Mouse (Mus musculus): ENCODE data around the gene Cds2. TPM values are rescaled to one million over a fixed set of nuclear protein-coding genes. Genes with fewer than 3 reads are reported as not detected.
"Not testable (repeated sequence)": the region's sequence is repeated elsewhere in the genome, so short reads cannot be mapped to it uniquely, and the experiment has no call there.

Cds2 gene
- polyA plus RNA-seq, 1 experiment from 2014 or later: 33.5 TPM

DNA sequence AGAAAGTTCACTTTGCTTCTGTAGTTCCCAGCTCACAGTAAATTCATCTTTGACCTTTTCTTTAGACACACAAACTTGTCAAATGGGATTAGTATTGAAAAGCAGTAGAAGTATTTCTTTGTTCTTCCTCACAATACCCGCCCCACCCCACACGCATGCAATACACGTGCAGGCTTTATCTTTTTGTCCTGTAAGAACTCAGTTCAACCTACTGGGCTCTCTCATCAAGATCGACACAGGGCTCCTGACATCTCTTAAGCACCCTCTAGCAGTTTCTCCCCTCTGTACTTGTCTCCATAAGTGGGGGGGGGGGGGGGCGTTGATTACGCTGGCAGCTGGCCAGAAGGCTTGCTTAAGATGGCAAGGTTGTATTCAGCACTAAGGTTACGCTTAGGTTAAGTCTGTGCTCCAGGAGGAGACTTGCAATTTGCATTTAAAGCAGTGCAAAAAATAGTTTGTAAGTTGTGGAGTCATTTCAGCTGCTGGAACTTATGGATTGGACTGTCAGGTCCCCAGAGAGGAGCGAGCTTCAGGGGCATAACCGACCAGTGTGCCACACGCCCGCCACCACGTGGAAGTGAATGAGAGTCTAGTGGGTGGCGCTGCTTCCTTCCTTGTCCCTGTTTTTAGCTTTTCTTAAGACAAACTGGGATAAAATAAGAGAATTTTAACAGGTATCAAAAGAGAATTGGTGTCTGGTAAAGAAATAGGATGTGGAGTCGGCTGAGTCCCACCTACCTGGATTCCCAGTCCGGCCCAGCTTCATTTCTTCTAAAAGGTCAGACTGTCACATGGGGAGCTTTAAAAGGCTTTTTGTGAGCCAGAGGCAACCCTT, 20.5 kb downstream of the Cds2 start:
- peaks cover 3% of the 10 kb centered on the region; the same call in 1 of the 2 replicates for H3K9me3 ChIP-seq
- H3K4me2 ChIP-seq (replicated peaks): peak overlapping the region; percentile 22; the same call in 1 of the 2 replicates
- 46% methylated on average over 15 of the region's 15 CpGs for WGBS
- H3K27ac ChIP-seq (replicated peaks): peak overlapping the region; percentile 64; the same call in 1 of the 2 replicates
- peaks cover 41% of the 10 kb centered on the region for H3K4me1 ChIP-seq
- no peaks in the 10 kb centered on the region for H3K36me3 ChIP-seq
- H3K4me3 ChIP-seq: no peak overlapping the region
- H3K9ac ChIP-seq (replicated peaks): no peak overlapping the region
- peak; percentile 61 for ATAC-seq (ENCODE audit: low FRiP score, low read depth)
- H3K27me3 ChIP-seq: peaks cover 20% of the 10 kb centered on the region; the same call in 1 of the 2 replicates

DNA sequence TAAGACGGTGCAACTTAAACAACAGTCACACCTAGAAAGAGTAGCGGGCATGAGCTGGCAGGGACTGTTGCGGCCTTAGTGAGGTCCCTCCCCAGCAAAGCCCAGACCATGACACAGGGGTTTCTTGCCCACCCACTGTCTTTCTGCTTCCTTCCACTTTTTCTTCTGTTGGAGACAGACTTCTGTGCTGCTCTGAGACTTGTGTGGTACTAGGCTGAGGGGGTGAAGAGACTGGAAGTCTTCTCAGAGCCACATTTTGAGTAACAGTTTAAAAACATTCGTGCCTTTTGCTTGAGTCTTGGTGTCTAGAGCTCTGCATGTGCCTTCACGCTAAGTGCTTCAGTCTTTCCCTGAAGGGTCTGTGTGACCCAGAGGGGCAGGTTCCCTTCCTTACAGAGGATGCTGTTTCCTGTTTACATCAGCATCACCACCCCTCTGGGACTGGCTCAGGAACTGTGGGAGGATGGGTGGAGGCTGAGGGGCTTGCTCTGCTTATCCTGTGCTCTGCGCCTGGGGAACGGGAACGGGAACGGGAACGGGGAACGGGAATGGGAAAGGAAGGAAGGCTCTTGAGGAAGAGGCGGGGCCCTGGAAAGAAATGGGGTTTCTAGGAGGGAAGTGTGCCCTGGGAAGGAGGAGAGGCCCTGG, 21.7 kb downstream of the Cds2 start:
- no peak overlapping the region for H3K9ac ChIP-seq (replicated peaks)
- no peak overlapping the region for H3K4me2 ChIP-seq (replicated peaks)
- H3K27ac ChIP-seq (replicated peaks): no peak overlapping the region; the same call in 1 of the 2 replicates
- no peaks in the 10 kb centered on the region for H3K36me3 ChIP-seq
- peaks cover 37% of the 10 kb centered on the region for H3K4me1 ChIP-seq
- H3K4me3 ChIP-seq: no peak overlapping the region
- ATAC-seq (ENCODE audit: low FRiP score, low read depth): no peak
- WGBS: 90% methylated on average over 12 of the region's 12 CpGs
- peaks cover 3% of the 10 kb centered on the region; the same call in 1 of the 2 replicates for H3K9me3 ChIP-seq
- peaks cover 20% of the 10 kb centered on the region; the same call in 1 of the 2 replicates for H3K27me3 ChIP-seq

DNA sequence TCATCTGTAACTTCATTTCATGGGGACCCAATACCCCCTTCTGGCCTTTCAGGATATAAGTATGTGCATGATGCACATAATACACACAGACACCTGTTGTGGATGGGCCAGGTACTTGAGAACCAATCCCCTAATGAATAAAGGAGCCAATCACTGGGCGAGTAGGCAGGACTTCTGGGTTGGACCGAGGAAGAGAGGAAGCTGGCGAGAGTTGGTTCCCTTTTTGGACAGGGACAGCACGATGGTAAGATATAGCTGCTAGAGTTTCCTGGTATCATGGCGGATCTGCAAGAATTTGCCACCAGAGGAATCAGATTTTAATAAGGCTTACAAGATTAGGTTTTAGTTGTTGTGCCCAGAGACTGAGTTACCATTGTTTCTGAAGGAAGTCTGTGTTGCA, 22.8 kb downstream of the Cds2 start:
- not testable (repeated sequence) for H3K9ac ChIP-seq (replicated peaks); H3K9me3 ChIP-seq; ATAC-seq (ENCODE audit: low FRiP score, low read depth); H3K4me2 ChIP-seq (replicated peaks); H3K4me3 ChIP-seq; H3K36me3 ChIP-seq; H3K27ac ChIP-seq (replicated peaks)
- Histone ChIP-seq H3K27me3 (peaks cover 17% of the 10 kb centered on the region; the same call in 1 of the 2 replicates), H3K4me1 (peaks cover 35% of the 10 kb centered on the region)
- WGBS: 92% methylated on average over 5 of the region's 5 CpGs

DNA sequence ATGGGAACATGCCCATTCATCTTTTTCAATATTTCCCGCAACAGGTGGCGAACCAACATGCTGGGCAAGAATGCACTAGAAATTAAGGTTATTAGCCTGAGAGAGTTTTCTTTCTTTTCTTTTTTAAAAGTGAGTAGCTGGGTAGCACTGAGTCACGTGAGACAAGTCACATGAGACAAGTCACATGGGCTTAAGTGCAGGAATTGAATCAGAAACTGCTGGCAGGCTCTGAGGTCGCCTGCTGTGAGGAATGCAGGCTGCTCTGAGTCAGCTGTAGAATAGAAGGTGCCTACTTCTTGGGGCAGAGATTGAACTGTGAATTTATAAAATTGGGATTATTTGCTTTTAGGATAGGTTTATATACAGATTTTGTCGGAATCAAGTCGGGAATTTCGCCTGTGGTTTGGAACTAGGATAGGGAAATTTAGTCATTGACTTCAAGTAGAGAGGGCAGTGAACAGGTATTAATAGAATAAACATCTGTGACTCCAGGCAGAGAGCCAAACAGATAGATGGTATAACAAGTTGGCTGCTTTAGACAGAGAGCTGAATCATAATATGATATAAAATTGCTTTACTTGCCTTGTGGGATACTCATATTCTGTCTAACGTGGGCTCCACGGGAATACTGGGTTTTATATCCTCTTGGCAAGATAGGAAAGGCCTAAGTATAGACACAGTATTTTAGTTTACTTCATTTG, 23.6 kb downstream of the Cds2 start:
- Histone ChIP-seq H3K9me3 (peaks cover 3% of the 10 kb centered on the region; the same call in 1 of the 2 replicates), H3K9ac (replicated peaks) (no peak overlapping the region), H3K36me3 (no peaks in the 10 kb centered on the region), H3K4me3 (no peak overlapping the region), H3K27me3 (peaks cover 16% of the 10 kb centered on the region; the same call in 1 of the 2 replicates), H3K4me2 (replicated peaks) (no peak overlapping the region), H3K27ac (replicated peaks) (no peak overlapping the region), H3K4me1 (peaks cover 41% of the 10 kb centered on the region)
- no peak for ATAC-seq (ENCODE audit: low FRiP score, low read depth)
- 90% methylated on average over 9 of the region's 9 CpGs for WGBS

DNA sequence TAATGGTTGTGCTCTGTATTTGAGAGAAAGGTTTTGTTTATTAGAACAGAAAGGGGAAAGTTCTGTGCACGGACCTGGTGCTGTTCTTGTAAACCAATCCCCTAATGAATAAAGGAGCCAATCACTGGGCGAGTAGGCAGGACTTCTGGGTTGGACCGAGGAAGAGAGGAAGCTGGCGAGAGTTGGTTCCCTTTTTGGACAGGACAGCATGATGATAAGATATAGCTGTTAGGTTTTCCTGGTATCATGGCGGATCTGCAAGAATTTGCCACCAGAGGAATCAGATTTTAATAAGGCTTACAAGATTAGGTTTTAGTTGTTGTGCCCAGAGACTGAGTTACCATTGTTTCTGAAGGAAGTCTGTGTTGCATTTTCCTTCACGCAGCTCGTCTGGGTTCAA, 26.3 kb downstream of the Cds2 start:
- peaks cover 22% of the 10 kb centered on the region for H3K4me1 ChIP-seq
- H3K4me2 ChIP-seq (replicated peaks); H3K9ac ChIP-seq (replicated peaks); H3K27ac ChIP-seq (replicated peaks); H3K9me3 ChIP-seq; H3K4me3 ChIP-seq; ATAC-seq (ENCODE audit: low FRiP score, low read depth): not testable (repeated sequence)
- H3K36me3 ChIP-seq: peaks cover 12% of the 10 kb centered on the region
- 84% methylated on average over 5 of the region's 7 CpGs for WGBS
- H3K27me3 ChIP-seq: peaks cover 13% of the 10 kb centered on the region; the same call in 1 of the 2 replicates

DNA sequence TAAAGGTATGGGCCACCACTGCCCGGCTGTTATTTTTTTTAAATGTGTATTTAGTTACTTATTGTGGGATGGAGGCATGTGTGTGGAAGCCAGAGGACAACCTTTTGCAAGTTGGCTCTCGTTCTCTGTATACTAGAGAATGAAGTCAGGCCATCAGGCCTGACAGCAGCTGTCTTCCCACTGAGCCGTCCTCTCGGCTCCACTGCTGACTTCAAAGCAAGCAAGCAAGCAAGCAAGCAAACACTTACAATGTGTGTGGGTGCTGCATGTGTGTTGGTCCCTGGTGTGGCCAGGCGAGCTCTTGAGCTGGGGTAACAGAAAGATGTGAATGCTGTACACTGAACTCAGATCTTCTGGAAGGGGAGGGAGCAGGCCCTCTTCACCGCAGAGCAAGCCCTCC, 27.9 kb downstream of the Cds2 start:
- H3K4me2 ChIP-seq (replicated peaks): no peak overlapping the region
- peaks cover 28% of the 10 kb centered on the region for H3K36me3 ChIP-seq
- no peaks in the 10 kb centered on the region for H3K27me3 ChIP-seq
- peaks cover 16% of the 10 kb centered on the region for H3K4me1 ChIP-seq
- H3K9me3 ChIP-seq: peaks cover 3% of the 10 kb centered on the region; the same call in 1 of the 2 replicates
- H3K9ac ChIP-seq (replicated peaks): no peak overlapping the region
- 70% methylated on average over 6 of the region's 6 CpGs for WGBS
- H3K4me3 ChIP-seq: no peak overlapping the region
- no peak overlapping the region for H3K27ac ChIP-seq (replicated peaks)
- no peak for ATAC-seq (ENCODE audit: low FRiP score, low read depth)

DNA sequence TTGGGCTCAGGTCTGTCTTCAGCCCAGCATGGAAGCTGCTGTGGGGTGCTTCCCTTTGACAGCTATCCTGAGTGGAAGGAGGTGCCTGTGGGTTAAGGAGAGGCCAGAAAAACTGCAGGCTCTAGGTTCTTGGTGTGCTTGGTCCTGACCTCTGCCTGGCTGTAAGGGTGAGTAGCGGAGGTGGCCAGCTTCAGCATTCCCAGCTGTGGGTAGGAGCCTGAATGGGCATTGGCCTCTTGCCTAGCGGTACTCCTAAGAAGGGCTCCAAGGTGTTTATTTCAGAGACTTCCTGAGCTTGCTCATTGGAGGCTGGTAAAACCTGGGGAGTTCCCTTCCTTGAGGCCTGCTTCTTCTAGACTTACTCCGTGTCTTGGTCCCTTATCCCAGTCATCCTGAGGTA, 28.3 kb downstream of the Cds2 start:
- Histone ChIP-seq H3K4me1 (peaks cover 16% of the 10 kb centered on the region), H3K4me2 (replicated peaks) (no peak overlapping the region), H3K36me3 (peaks cover 32% of the 10 kb centered on the region), H3K9ac (replicated peaks) (no peak overlapping the region), H3K27me3 (no peaks in the 10 kb centered on the region), H3K9me3 (peaks cover 3% of the 10 kb centered on the region; the same call in 1 of the 2 replicates), H3K4me3 (no peak overlapping the region), H3K27ac (replicated peaks) (no peak overlapping the region)
- no peak for ATAC-seq (ENCODE audit: low FRiP score, low read depth)
- WGBS: 68% methylated on average over 3 of the region's 3 CpGs

DNA sequence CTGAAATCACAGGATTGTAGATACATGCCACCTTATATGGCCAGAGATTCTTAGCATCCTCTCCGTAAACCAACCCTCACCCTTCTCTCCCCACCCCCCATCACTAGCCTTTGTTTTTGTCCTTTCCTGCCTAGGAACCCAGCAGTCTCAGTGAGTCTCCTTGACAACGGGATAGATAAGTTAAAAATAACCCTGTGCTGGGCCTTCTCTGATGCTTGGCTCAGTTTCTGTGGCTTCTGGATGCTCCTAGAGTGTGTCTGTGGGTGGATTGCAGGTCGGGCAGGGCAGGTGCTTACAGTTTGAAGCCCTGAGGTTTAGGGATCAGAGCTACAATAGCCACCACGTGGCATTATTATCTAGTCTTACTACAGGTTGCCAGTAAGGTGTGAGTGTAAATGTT, 29.1 kb downstream of the Cds2 start:
- Histone ChIP-seq H3K4me1 (peaks cover 16% of the 10 kb centered on the region), H3K9ac (replicated peaks) (no peak overlapping the region), H3K4me2 (replicated peaks) (no peak overlapping the region), H3K27me3 (no peaks in the 10 kb centered on the region), H3K4me3 (no peak overlapping the region), H3K27ac (replicated peaks) (no peak overlapping the region), H3K36me3 (peaks cover 37% of the 10 kb centered on the region), H3K9me3 (no peaks in the 10 kb centered on the region; the same call in 1 of the 2 replicates)
- WGBS: 25% methylated on average over 4 of the region's 4 CpGs
- ATAC-seq (ENCODE audit: low FRiP score, low read depth): no peak

DNA sequence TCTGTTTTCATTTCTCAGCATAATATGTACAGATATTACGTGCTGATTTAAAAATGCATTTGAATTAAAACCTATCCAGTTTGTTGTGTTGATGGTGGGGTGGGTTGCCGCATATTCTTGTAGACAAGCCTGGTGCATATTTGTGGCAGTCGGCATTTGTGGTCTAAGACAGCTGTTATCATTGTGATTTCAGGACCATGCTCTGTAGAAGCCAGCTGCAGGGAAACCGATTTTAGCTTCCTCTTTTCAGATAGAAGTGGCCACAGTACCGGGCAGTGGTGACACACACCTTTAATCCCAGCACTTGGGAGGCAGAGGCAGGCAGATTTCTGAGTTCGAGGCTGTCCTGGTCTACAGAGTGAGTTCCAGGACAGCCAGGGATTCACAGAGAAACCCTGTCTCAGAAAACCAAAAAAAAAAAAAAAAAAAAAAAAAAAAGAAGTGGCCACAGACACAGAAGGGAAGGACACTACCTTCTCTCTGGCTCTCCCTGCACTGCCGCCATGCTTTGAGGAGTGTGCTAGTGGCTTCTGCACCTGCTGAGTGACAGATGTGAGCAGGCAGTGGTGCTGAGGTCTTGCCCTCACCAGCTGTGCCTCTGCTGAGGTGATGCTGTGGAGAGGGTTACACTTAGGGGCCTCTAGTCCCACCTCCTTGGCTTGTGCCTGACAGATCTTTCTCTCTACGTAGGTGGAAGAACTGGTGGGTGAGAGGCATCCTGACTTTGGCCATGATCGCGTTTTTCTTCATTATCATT, 30.9 kb downstream of the Cds2 start:
- Histone ChIP-seq H3K4me3 (no peak overlapping the region), H3K4me2 (replicated peaks) (no peak overlapping the region), H3K27me3 (no peaks in the 10 kb centered on the region), H3K27ac (replicated peaks) (no peak overlapping the region), H3K9me3 (no peaks in the 10 kb centered on the region), H3K4me1 (peaks cover 16% of the 10 kb centered on the region), H3K9ac (replicated peaks) (no peak overlapping the region), H3K36me3 (peaks cover 55% of the 10 kb centered on the region)
- no peak for ATAC-seq (ENCODE audit: low FRiP score, low read depth)
- WGBS: 95% methylated on average over 10 of the region's 10 CpGs

DNA sequence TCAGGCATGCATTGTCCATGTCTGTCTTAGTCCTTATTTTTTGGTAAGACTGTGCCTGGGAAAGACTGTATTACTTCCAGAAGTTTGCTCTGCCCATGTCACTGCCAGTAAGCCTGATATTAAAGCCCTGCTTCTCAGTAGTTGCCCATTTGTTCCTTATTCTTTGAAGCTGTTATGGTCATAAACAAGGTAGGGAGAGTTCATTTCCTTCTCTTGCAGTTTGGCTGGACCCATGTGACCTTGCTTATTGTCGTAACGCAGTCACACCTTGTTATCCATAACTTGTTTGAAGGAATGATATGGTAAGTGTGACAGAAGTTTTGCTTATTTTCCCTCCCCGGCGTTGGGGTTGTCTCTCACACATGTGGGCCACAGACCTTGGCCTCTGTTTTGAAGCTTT, 35.3 kb downstream of the Cds2 start:
- WGBS: 92% methylated on average over 4 of the region's 4 CpGs
- H3K27ac ChIP-seq (replicated peaks): no peak overlapping the region
- H3K36me3 ChIP-seq: peaks cover 91% of the 10 kb centered on the region
- ATAC-seq (ENCODE audit: low FRiP score, low read depth): no peak
- no peak overlapping the region for H3K9ac ChIP-seq (replicated peaks)
- no peaks in the 10 kb centered on the region for H3K27me3 ChIP-seq
- H3K4me3 ChIP-seq: no peak overlapping the region
- H3K9me3 ChIP-seq: no peaks in the 10 kb centered on the region
- no peak overlapping the region for H3K4me2 ChIP-seq (replicated peaks)
- no peaks in the 10 kb centered on the region for H3K4me1 ChIP-seq

DNA sequence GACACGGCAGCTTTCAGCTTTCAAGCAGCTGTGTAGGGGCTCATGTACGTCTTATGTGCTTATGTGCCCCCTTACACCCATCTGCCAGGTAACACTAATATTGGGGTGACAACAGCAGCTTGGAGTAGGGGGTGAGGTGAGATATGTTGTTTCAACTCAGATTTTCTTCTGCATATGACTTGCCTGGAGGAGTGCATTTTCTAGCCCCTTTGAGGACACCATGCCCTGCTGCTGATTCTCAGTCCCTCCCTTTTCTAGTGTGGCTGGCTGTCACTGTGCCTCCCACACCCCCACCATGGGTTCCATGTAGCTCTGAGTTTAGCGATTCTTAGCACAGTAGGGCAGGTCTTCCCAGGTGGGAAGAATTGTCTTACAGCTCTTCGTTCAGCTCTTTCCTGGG, 38.5 kb downstream of the Cds2 start:
- no peak overlapping the region for H3K9ac ChIP-seq (replicated peaks)
- no peaks in the 10 kb centered on the region for H3K4me1 ChIP-seq
- no peak overlapping the region for H3K27ac ChIP-seq (replicated peaks)
- peaks cover 84% of the 10 kb centered on the region for H3K36me3 ChIP-seq
- no peak overlapping the region for H3K4me3 ChIP-seq
- no peak for ATAC-seq (ENCODE audit: low FRiP score, low read depth)
- WGBS: 93% methylated on average over 4 of the region's 4 CpGs
- H3K4me2 ChIP-seq (replicated peaks): no peak overlapping the region
- no peaks in the 10 kb centered on the region for H3K9me3 ChIP-seq
- H3K27me3 ChIP-seq: no peaks in the 10 kb centered on the region

Measured in midbrain, embryonic 12.5 days (tissue).